9 mouse cellular contexts compared by ENCODE assay signal in genomic region chr7:128563373-128563772, GRCm38 (mm10). TPM values are rescaled to one million over a fixed set of nuclear protein-coding genes. Genes with fewer than 3 reads are reported as not detected.
DNase-seq lines count a peak whose midpoint lies in the region; ATAC-seq lines count a peak whose summit lies in the region.
"Had no signal": no experiment of that assay in that cellular context is flagged by ENCODE, and none has a peak within 500 bp of the region (broad histone marks: within the 10 kb centered on the region; RNA-seq: fewer than 3 reads in every experiment).

No protein-coding gene starts in this region.

- H3K4me1 ChIP-seq in midbrain, embryonic 14.5 days (ENCODE audit: control insufficient read depth, insufficient read depth, low read length): no peaks in the 10 kb centered on the region
- H3K4me1 ChIP-seq in midbrain, embryonic 16.5 days (ENCODE audit: control insufficient read depth, insufficient read depth, low read length): no peaks in the 10 kb centered on the region

- 44% methylated on average over 4 of the region's 4 CpGs for WGBS in midbrain, embryonic 14.5 days
- 43% methylated on average over 4 of the region's 4 CpGs for WGBS in midbrain, embryonic 16.5 days

- H3K36me3 ChIP-seq in midbrain, embryonic 14.5 days (ENCODE audit: control insufficient read depth, insufficient read depth, low read length): no peaks in the 10 kb centered on the region
- H3K36me3 ChIP-seq in midbrain, embryonic 16.5 days (ENCODE audit: control insufficient read depth, insufficient read depth, low read length): no peaks in the 10 kb centered on the region

- DNase-seq in adrenal gland, postnatal 36 days: peak; percentile 56 to 67
- no peak for DNase-seq in adrenal gland, adult 18-20 months (ENCODE audit: low spot score in 2 of 2)
- peak; percentile 39 for DNase-seq in midbrain, embryonic 14.5 days
- peak; percentile 27 to 53 for DNase-seq in lung, adult 18-20 months
- peak; percentile 7 to 52 for DNase-seq in thymus, postnatal 10 days (ENCODE audit: low spot score in 2 of 2)
- DNase-seq in right cerebral cortex, postnatal 4 days: no peak

- H3K9me3 ChIP-seq in midbrain, embryonic 14.5 days (ENCODE audit: control insufficient read depth, low read length): no peaks in the 10 kb centered on the region
- H3K9me3 ChIP-seq in midbrain, embryonic 16.5 days (replicated peaks; ENCODE audit: control insufficient read depth, low read length, poor library complexity, severe bottlenecking): no peaks in the 10 kb centered on the region

- no peak overlapping the region for H3K4me2 ChIP-seq in midbrain, embryonic 14.5 days (ENCODE audit: low read length)
- H3K4me2 ChIP-seq in midbrain, embryonic 16.5 days (ENCODE audit: low read length): no peak overlapping the region

- no peak overlapping the region for H3K9ac ChIP-seq in midbrain, embryonic 14.5 days (replicated peaks; ENCODE audit: low read length)
- H3K9ac ChIP-seq in midbrain, embryonic 16.5 days (ENCODE audit: low read depth, low read length): no peak overlapping the region

- no peak overlapping the region for H3K27ac ChIP-seq in midbrain, embryonic 14.5 days (replicated peaks; ENCODE audit: low read depth, low read length)
- H3K27ac ChIP-seq in midbrain, embryonic 16.5 days (ENCODE audit: low read length): no peak overlapping the region

- H3K4me3 ChIP-seq in midbrain, embryonic 14.5 days (replicated peaks; ENCODE audit: low read depth, low read length): no peak overlapping the region
- H3K4me3 ChIP-seq in midbrain, embryonic 16.5 days (ENCODE audit: low read depth, low read length): no peak overlapping the region
- H3K4me3 ChIP-seq: myocyte had no signal

- no peak for ATAC-seq in midbrain, embryonic 14.5 days (ENCODE audit: low FRiP score, low TSS enrichment)
- ATAC-seq in midbrain, embryonic 16.5 days: no peak
- ATAC-seq in inflammation-experienced regulatory T-cells, adult 6 months: no peak

- H3K27me3 ChIP-seq in midbrain, embryonic 14.5 days (ENCODE audit: control insufficient read depth, insufficient read depth, low read length): no peaks in the 10 kb centered on the region
- no peaks in the 10 kb centered on the region for H3K27me3 ChIP-seq in midbrain, embryonic 16.5 days (ENCODE audit: control insufficient read depth, insufficient read depth, low read depth, low read length)

RNA-seq across cellular contexts. Expression of gene Bag3, which starts 40.0 kb away (rescaled TPM):
- 100 to 1,000 TPM; 193 to 336 TPM for total RNA-seq in adrenal gland, postnatal 36 days (2021)
- total RNA-seq in adrenal gland, adult 18-20 months (2021): 100 to 1,000 TPM; 316 to 330 TPM
- polyA plus RNA-seq in midbrain, embryonic 14.5 days (2014; fragmentation: Nextera tagmentation; extraction: Ambion mirVana): 1.2 and 1.7 TPM in 2 replicates
- polyA plus RNA-seq in midbrain, embryonic 16.5 days (2015; fragmentation: Nextera tagmentation; extraction: Ambion mirVana): 1.9 and 2.8 TPM in 2 replicates
- polyA plus RNA-seq in inflammation-experienced regulatory T-cells, adult 6 months (2017; shearing (Covaris generic)): 10 to 100 TPM; 10.3 to 12.7 (median 10.4) TPM

RNA-seq across cellular contexts. Expression of gene Inpp5f, which starts 47.8 kb away (rescaled TPM):
- 10 to 100 TPM; 21.2 to 28.7 TPM for total RNA-seq in adrenal gland, postnatal 36 days (2021)
- total RNA-seq in adrenal gland, adult 18-20 months (2021): 10 to 100 TPM; 14.9 to 19.0 TPM
- polyA plus RNA-seq in midbrain, embryonic 14.5 days (2014; fragmentation: Nextera tagmentation; extraction: Ambion mirVana): 404 and 444 TPM in 2 replicates
- 459 and 536 TPM in 2 replicates for polyA plus RNA-seq in midbrain, embryonic 16.5 days (2015; fragmentation: Nextera tagmentation; extraction: Ambion mirVana)
- 10 to 100 TPM; 25.9 to 56.5 (median 44.2) TPM for polyA plus RNA-seq in inflammation-experienced regulatory T-cells, adult 6 months (2017; shearing (Covaris generic))

Comparison
In these comparisons a context has a peak if more than half of its experiments do, and no peak if none do; other contexts are left out.
1. DNase-seq: peak in adrenal gland, postnatal 36 days (2 of 2), midbrain, embryonic 14.5 days (single experiment), lung, adult 18-20 months (2 of 2) and thymus, postnatal 10 days (2 of 2); none in adrenal gland, adult 18-20 months (0 of 2) and right cerebral cortex, postnatal 4 days (single experiment).